Mouse (Mus musculus): ENCODE data around the gene Cdk19.

DNA sequence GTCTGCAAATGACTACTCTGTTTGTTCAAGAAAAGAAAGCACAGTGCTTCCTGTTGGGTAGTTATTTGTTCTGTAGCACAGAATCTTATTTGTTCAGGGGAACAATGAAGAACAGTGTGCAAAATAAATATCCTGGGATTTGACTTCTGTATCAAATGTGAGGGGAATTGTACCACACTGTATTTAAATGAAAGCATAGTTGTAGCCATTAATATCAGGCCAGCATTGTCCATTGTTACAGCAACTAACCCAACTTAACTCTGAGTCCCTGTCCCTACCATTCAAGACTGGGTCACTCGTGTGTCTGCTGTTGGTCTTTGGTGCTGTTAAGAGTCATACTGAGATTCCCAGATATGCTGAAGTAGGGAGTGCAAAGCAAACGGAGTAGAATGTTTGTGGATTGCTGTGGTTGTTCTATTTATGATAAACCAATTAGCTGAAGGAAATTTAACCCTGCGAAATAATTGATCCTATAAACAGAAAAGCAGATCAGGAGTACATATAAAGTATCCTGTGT is 106.8 kb downstream of the Cdk19 start:
- TF ChIP-seq CTCF (IDR thresholded peaks at IDR 0.05; ENCODE audit: borderline replicate concordance, control insufficient read depth, extremely low read depth, insufficient read depth, low read length, poor library complexity) (no peak), POLR2A (IDR thresholded peaks at IDR 0.05; ENCODE audit: control insufficient read depth, extremely low read depth, insufficient read depth, low read length, poor library complexity) (no peak)

Measured in thymus, adult 2 months (tissue).